Mouse (Mus musculus) right cerebral cortex, postnatal 36 days (tissue): ENCODE data around the gene Gm17387.
"Not testable (repeated sequence)": the region's sequence is repeated elsewhere in the genome, so short reads cannot be mapped to it uniquely, and the experiment has no call there.

Source experiments
- DNase-seq, 2 experiments: peaks; one replicate each; pipeline ENCODE4 v3.0.0; 2022; ENCODE audit warnings: low spot score in 2 of 2, mixed read lengths in 1 of 2

Gene Gm17387

GRCm38 (mm10) chr7:141016707-141017697, 11.9 kb upstream of the Gm17387 start:
- no peak for DNase-seq

GRCm38 (mm10) chr7:141017824-141018223, 11.1 kb upstream of the Gm17387 start, which contains the start of gene Ifitm6:
Gene Ifitm6, minus strand, starts transcription at chr7:141017924.
- not testable (repeated sequence) for DNase-seq

- no peak for DNase-seq
Observed at GRCm38 (mm10) chr7:141019028-141019427, 9.9 kb upstream of the Gm17387 start.

- DNase-seq, result no peak
Observed at GRCm38 (mm10) chr7:141021489-141022449, 7.2 kb upstream of the Gm17387 start.

- DNase-seq, result no peak
Observed at GRCm38 (mm10) chr7:141024865-141025838, 3.8 kb upstream of the Gm17387 start.

GRCm38 (mm10) chr7:141026097-141026739, 2.7 kb upstream of the Gm17387 start:
- no peak for DNase-seq

GRCm38 (mm10) chr7:141026740-141027098, 2.2 kb upstream of the Gm17387 start:
- DNase-seq, result no peak

GRCm38 (mm10) chr7:141030390-141030789, 1.5 kb downstream of the Gm17387 start:
- no peak for DNase-seq

GRCm38 (mm10) chr7:141032458-141033167, 3.7 kb downstream of the Gm17387 start:
- DNase-seq, result no peak

- not testable (repeated sequence) for DNase-seq
Observed at GRCm38 (mm10) chr7:141036624-141037023, 7.7 kb downstream of the Gm17387 start.

- DNase-seq, result no peak
Observed at GRCm38 (mm10) chr7:141038090-141039032, 9.4 kb downstream of the Gm17387 start.

GRCm38 (mm10) chr7:141039386-141040107, 10.6 kb downstream of the Gm17387 start:
- no peak for DNase-seq

- DNase-seq, result no peak
Observed at GRCm38 (mm10) chr7:141040867-141041606, 12.1 kb downstream of the Gm17387 start.

GRCm38 (mm10) chr7:141041661-141042060, 12.7 kb downstream of the Gm17387 start:
- DNase-seq, result no peak

GRCm38 (mm10) chr7:141042539-141042938, 13.6 kb downstream of the Gm17387 start:
- no peak for DNase-seq

- DNase-seq, result no peak
Observed at GRCm38 (mm10) chr7:141046931-141047580, 18.1 kb downstream of the Gm17387 start.
